Mouse (Mus musculus) stomach, postnatal 0 days (tissue): ENCODE data around the gene Dgkg.

Experiments used
- CTCF ChIP-seq: IDR thresholded peaks from 2 replicates; pipeline ENCODE4 v1.5.1; 2016; ENCODE audit warnings: antibody characterized with exemption, low read depth, mild to moderate bottlenecking, moderate library complexity
- EP300 ChIP-seq: optimal IDR thresholded peaks from 2 replicates; pipeline ENCODE3; 2016; ENCODE audit warnings: antibody characterized with exemption

- no peak for TF ChIP-seq CTCF
- TF ChIP-seq EP300 = no peak
Measured at GRCm38 (mm10) chr16:22539275-22539674, 117.7 kb downstream of the Dgkg start.
